Mouse (Mus musculus): Measurements from ENCODE around the gene Olfr1467. TPM values are rescaled to one million over a fixed set of nuclear protein-coding genes. Genes with fewer than 3 reads are reported as not detected.

Olfr1467 gene
- total RNA-seq (2021) = not detected

DNA sequence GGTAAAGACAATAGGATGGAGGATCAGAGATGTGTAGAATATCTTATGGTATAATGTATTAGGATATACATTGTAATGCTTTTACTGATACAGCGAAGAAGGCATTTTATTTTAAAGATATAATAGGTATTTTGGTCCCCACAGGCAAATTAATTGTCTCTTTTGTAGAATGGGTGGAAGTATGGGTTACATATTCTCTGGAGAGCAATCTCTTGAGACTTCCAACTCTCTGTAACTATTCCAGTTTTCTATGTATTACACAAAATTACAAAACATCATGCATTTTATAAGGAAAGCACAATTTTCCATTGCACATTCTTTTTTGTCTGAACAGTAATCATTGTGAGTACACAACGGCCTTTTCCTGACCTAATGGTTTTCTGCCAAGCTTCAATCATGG is at the start of gene Olfr1467:
Olfr1467 (plus strand) TSS at position 301 of the 400 bp plus-strand sequence.
- DNase-seq (ENCODE audit: extremely low spot score in 1 of 2, low spot score in 2 of 2) = no peak
- intact Hi-C loops (cut with DNase I) = no loop called here

DNA sequence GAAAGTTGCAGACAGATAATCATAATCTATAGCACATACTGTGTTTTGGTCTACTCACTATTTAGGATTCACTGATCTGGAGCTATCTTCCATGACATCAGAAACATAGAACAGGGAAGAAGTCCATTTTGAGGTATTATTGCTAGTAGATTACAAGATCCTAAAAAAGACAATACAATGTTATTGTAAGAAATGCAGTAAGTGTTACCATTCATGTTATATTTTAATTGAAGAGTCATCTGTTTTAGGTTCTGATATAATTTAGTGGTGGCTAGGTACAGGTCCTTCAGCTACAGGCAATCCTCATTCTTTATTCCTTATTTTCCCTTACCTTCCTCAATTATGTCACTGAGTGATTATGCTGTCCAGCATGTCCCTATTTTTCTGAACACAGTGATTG is 46.6 kb upstream of the Olfr1467 start, which contains the start of gene Olfr1465:
Olfr1465 (minus strand) TSS at position 101 of the 400 bp plus-strand sequence.
- intact Hi-C loops (cut with DNase I) = no loop called here
- no peak for DNase-seq (ENCODE audit: extremely low spot score in 1 of 2, low spot score in 2 of 2)

DNA sequence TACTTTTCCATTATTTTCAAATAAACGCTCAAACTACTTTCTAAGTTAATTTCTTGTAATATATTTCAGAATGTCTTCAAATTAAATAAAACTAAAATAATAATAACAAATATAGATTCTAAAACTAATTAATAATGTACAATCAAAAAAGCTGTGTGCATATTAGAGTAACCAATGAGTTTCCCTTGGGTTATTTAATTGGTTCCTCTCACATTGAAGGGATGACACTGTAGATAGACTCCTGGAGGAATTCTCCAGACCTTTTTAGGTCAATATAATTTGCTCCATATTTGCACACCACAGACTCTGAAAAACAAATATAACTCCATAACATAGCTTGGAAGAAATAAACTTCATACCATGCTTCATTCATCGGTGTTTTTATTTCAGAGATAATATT is 23.5 kb upstream of the Olfr1467 start, which contains the start of gene Olfr1466:
Olfr1466 (plus strand) TSS at position 301 of the 400 bp plus-strand sequence.
- no peak for DNase-seq (ENCODE audit: extremely low spot score in 1 of 2, low spot score in 2 of 2)
- intact Hi-C loops (cut with DNase I) = no loop called here

DNA sequence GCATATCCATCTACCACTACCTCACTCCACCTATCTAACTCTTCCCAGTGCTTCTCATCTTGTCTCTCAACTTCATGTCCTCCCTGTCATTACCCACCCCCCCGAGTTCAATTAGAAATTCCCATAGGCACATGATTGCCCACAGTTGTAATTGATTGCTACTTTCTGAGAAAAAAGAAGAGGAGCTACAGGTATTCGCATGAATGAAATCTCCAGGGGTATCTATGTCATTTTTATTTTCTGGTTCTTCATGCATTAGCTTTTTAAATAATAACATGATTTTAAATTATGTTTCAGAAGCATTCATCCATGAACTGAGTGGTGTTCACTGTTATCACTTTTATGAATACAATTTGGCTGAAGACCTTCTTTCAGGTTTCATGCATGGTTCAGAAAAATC is 45.5 kb downstream of the Olfr1467 start, which contains the start of gene Olfr1469:
Olfr1469 (plus strand) TSS at position 301 of the 400 bp plus-strand sequence.
- intact Hi-C loops (cut with DNase I) = no loop called here
- no peak for DNase-seq (ENCODE audit: extremely low spot score in 1 of 2, low spot score in 2 of 2)

Other genes starting within 250 kb of the Olfr1467 start
- under 1 TPM; 0.13 to 0.14 TPM for gene Olfr1459, start 212.7 kb upstream of the Olfr1467 start, total RNA-seq (2021)
- not detected for gene Olfr1461, start 199.2 kb upstream of the Olfr1467 start, total RNA-seq (2021)
- gene Olfr1462, start 176.5 kb upstream of the Olfr1467 start, total RNA-seq (2021) = not detected
- gene Olfr1463, start 130.9 kb upstream of the Olfr1467 start, total RNA-seq (2021) = not detected
- not detected for gene Olfr1465, start 46.7 kb upstream of the Olfr1467 start, total RNA-seq (2021)
- gene Olfr1466, start 23.4 kb upstream of the Olfr1467 start, total RNA-seq (2021) = not detected
- not detected for gene Olfr1469, start 45.6 kb downstream of the Olfr1467 start, total RNA-seq (2021)
- gene Olfr1471, start 81.2 kb downstream of the Olfr1467 start, total RNA-seq (2021) = not detected
- not detected for gene Olfr1472, start 93.8 kb downstream of the Olfr1467 start, total RNA-seq (2021)
- not detected for gene Olfr1474, start 107.3 kb downstream of the Olfr1467 start, total RNA-seq (2021)
- gene Olfr1475, start 118.0 kb downstream of the Olfr1467 start, total RNA-seq (2021) = not detected
- not detected for gene Olfr1477, start 138.3 kb downstream of the Olfr1467 start, total RNA-seq (2021)
- not detected for gene Olfr1480, start 165.7 kb downstream of the Olfr1467 start, total RNA-seq (2021)
- not detected for gene Olfr1484, start 221.3 kb downstream of the Olfr1467 start, total RNA-seq (2021)

All from left cerebral cortex, postnatal 10 days (tissue).